Mouse (Mus musculus) gastrocnemius, postnatal 4 days (tissue): Measurements from ENCODE around the gene Zfpm1. TPM values are rescaled to one million over a fixed set of nuclear protein-coding genes. Genes with fewer than 3 reads are reported as not detected.
A peak's percentile ranks its signal among the peaks of the same experiment; 100 is the strongest.

Source experiments
- DNase-seq, 2 experiments: peaks; one replicate each; pipeline ENCODE4 v3.0.0; 2021 to 2022; ENCODE audit warnings: low spot score in 2 of 2, mixed read lengths in 2 of 2
- total RNA-seq, 2 experiments: library from RNA; stranded (reverse); gene quantifications; 2 replicates each; pipeline ENCODE4 v1.2.3; 2021

Zfpm1 gene
- total RNA-seq, 2 experiments from 2014 or later = 10.6 to 13.6 TPM

DNA sequence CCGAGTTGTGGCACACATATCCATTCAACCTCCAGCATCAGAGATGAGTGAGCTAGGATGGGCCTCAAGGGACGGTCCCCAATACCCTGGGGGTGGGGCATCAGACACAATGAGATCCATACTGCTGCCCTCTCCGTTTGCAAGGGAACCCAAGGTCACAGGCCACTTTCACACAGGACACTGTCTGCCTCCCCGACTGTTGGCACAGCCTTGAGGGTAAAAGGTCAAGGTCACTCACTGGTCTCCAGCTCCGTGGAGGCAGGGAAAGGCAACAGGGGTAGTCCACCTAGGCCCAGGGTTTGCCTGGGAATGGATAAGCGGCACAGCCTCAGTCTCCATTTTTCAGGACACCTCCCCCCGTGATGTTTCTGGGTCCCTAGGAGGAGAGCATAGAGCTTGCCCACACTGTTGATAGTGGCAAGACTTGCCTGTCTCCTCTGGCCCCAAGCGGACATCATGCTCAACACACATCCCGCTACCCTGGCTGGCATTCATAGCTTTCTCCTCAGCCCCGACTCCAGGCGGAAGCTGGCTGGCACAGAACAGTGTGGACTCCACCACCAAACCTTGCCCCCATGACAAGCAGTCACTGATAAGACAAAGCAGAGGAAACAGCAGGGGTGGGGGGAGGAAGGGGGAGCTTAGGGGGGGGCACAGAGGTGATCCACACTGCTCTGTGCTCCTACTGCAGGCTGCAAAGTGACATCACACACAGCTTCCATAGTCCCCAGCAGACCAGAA is 7.1 kb upstream of the Zfpm1 start:
- no peak for DNase-seq

GRCm38 (mm10) chr8:122276308-122276707 is 5.6 kb upstream of the Zfpm1 start:
- no peak for DNase-seq

GRCm38 (mm10) chr8:122277204-122277995 is 4.5 kb upstream of the Zfpm1 start:
- no peak for DNase-seq

GRCm38 (mm10) chr8:122280156-122280555 is 1.8 kb upstream of the Zfpm1 start:
- no peak for DNase-seq

GRCm38 (mm10) chr8:122280588-122281316 is 1.2 kb upstream of the Zfpm1 start:
- peak in 1 of 2 experiments; percentile 53 for DNase-seq

GRCm38 (mm10) chr8:122281317-122282034 is 465 bp upstream of the Zfpm1 start:
- peak; percentile 99 for DNase-seq

- no peak for DNase-seq
Measured at GRCm38 (mm10) chr8:122282501-122283355, 787 bp downstream of the Zfpm1 start.

GRCm38 (mm10) chr8:122283356-122284202 is 1.6 kb downstream of the Zfpm1 start:
- DNase-seq = peak in 1 of 2 experiments; percentile 54

- no peak for DNase-seq
Measured at GRCm38 (mm10) chr8:122284203-122284658, 2.3 kb downstream of the Zfpm1 start.

DNA sequence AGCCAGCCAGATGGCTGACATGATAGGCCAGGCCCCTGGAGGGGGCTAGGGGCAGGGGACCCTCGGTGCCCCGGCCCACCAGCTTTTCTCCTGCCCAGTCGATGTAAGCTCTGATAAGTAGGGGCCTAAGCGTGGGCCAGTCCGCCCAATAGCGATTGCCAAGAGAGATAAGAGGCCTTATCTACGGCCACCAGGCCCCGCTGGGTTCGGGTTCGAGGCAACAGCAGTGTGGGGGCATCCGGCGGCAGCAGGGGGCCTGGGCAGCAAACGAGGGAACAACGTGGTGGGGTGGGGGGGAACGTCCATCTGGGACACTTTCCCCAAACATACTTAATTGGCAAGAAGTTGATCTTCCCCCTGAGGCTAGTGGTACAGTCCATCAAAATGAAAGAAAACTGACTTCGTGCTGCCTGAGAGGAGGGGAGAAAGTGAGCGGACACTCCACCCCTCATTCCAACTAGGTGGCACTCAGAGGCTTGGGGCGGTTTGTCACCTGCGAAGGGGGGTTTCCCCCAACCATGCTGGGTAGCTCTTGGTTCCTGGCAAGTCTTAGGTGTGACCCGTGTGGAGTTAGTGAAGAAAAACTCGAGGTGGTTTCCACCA is 2.8 kb downstream of the Zfpm1 start:
- DNase-seq = no peak

DNA sequence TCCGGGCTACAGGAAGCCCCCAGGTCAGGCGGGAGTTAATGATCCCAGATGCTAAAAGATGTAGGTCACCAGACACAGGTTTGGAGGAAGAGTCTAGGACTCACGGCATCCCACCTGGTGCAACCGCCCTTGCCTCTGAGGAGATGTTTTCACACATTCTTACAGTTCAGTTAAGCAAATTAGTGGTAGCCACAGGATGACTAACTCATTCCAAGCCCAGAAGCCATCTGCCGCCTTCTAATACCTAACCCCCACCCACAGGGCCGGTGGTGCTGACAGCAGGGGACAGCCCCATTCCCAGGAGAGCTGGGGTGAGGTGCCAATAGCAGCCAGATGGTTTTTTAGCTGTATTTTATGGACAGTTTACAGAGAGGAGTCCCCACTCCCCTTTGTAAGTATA is 3.8 kb downstream of the Zfpm1 start:
- DNase-seq = no peak

DNA sequence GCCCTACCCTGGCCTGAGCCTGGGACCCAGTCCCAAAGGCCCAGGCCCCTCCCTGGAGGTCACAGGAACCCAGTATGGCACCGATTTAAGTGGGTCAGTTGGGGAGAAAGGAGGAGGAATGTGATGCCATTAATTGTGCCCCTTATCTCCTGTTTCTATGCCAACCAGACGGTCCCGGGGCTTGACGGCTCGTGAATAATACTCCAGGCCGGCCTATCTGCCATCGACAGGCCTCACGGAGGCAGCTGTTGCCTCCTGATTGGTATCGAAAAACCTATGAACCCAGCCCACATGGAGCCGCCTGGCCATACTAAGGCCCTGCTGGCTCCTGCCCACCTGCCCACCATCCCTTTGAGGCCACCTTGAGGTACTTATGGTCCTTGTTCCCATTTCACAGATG is 5.0 kb downstream of the Zfpm1 start:
- no peak for DNase-seq

DNA sequence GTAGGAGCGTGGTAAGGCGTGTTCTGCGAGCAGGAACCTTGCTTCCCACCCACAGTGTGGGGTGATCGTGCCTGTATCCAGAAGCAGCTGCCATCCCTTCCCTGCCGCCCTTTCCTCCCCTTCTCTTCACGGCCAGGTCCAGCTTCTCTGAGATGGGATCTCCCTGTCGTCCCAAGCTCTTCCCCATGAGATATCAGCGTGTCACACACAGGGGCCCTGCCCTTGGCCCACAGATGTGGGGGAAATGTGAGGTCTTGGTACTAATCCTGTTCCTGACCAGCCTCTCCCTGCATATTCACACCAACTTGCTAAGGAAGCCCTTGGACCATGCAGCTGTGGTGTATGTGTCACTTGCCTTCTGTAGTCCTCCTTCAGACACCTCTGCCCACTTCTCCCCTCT is 5.8 kb downstream of the Zfpm1 start:
- DNase-seq = no peak

DNA sequence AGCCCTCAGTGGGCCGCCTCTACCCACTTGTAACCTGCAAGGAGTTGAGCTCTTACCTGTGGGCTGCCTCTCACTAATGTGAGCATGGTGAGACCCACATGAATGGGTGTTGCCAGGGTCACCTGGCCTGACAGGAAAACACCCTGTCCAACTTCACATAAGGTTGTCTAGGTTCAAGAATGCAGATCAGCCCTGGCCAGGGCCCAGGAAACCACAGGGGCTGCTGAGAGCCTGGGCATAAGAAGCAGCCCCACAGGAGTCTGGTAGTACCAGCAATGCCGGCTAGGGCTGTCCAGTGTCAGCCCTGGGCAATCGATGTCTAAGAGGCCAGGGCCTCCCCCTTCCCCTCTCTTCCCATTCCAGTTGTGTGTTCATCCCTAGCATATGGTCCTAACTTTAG is 6.4 kb downstream of the Zfpm1 start:
- DNase-seq = no peak

GRCm38 (mm10) chr8:122291075-122291474 is 9.1 kb downstream of the Zfpm1 start:
- no peak for DNase-seq

DNA sequence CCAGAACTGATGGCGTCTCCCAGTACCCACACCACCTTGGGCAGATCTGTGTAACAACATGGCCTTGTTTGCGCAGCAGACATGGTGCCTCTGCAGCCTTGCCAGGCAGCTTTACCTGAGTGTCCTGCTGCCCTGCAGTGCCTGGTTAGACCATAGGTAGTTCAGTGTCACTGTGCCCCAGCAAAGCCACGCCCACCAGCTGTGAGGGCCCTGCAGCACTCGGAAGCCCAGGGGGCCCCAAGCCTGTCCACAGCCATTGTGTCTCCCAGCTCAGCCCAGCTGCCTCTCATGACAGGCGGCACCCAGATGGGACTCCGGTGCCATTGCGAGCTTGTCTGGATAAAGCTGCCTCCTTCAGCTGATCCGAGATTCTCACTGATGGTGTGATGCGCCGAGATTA is 9.6 kb downstream of the Zfpm1 start:
- no peak for DNase-seq

- no peak for DNase-seq
Measured at GRCm38 (mm10) chr8:122293484-122293883, 11.5 kb downstream of the Zfpm1 start.

DNA sequence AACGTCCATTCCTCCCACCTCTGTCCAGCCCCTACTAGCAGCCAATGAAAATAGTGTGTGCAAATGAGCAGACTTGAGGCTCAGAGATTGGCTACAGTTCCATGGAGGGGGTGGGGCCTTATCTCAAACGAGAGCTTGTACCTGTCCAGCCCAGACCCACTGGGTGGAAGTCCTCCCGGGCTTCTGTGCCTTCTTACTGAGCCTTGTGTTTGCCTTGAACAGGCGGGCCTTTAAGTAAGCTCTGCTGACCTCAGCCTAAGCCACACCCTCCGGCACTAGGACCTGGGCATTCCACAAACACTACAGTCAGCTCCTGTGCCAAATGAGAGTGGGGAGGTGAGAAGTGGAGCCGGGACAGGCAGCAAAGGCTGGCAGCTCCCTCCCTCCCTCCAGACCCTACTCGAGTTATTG is 12.3 kb downstream of the Zfpm1 start:
- no peak for DNase-seq

DNA sequence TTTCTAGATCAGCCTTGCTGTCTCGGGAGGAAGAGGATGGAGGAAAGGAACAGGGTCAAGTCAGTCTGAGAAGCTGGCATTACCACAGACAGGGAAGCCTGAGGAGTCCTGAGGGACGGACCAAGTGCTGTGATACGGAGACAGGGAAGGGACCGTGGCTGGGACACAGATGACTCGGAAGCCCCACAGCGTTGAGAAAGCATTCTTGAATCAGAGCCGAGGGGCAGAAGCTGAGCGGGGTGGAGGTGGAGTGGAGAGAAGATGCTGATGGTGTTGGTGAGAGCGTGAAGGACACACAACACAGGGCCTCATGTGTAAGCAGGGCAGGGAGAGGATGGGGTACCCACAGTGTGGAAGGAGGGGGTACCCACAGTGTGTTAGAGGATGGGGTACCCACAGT is 13.4 kb downstream of the Zfpm1 start:
- DNase-seq = no peak
